Mouse (Mus musculus): ENCODE data around the gene Sec22c.

Sec22c gene

GRCm38 (mm10) chr9:121704646-121705625 is at the start of gene Sec22c:
Gene Sec22c (minus strand): TSS chr9:121705490.
- peak; percentile 91 for DNase-seq (ENCODE audit: low read depth, low spot score)

GRCm38 (mm10) chr9:121754624-121755023 is 49.3 kb upstream of the Sec22c start:
- DNase-seq (ENCODE audit: low read depth, low spot score), result no peak

GRCm38 (mm10) chr9:121752774-121753173 is 47.5 kb upstream of the Sec22c start:
- DNase-seq (ENCODE audit: low read depth, low spot score), result no peak

- DNase-seq (ENCODE audit: low read depth, low spot score), result no peak
Measured at GRCm38 (mm10) chr9:121744051-121744450, 38.8 kb upstream of the Sec22c start.

GRCm38 (mm10) chr9:121741168-121741567 is 35.9 kb upstream of the Sec22c start:
- DNase-seq (ENCODE audit: low read depth, low spot score), result peak; percentile 51

- DNase-seq (ENCODE audit: low read depth, low spot score), result no peak
Measured at GRCm38 (mm10) chr9:121740490-121740889, 35.2 kb upstream of the Sec22c start.

GRCm38 (mm10) chr9:121719347-121720331 is 14.3 kb upstream of the Sec22c start:
- DNase-seq (ENCODE audit: low read depth, low spot score), result peak; percentile 76

GRCm38 (mm10) chr9:121718792-121719318 is 13.6 kb upstream of the Sec22c start, which contains the start of gene Nktr:
Gene Nktr (plus strand): TSS chr9:121719169.
- peak; percentile 99 for DNase-seq (ENCODE audit: low read depth, low spot score)

- peak; percentile 70 for DNase-seq (ENCODE audit: low read depth, low spot score)
Measured at GRCm38 (mm10) chr9:121718070-121718705, 12.9 kb upstream of the Sec22c start.

- no peak for DNase-seq (ENCODE audit: low read depth, low spot score)
Measured at GRCm38 (mm10) chr9:121717048-121717447, 11.8 kb upstream of the Sec22c start.

GRCm38 (mm10) chr9:121710584-121710975 is 5.3 kb upstream of the Sec22c start:
- peak; percentile 57 for DNase-seq (ENCODE audit: low read depth, low spot score)

GRCm38 (mm10) chr9:121709898-121710583 is 4.8 kb upstream of the Sec22c start, which contains the start of gene Ss18l2:
Gene Ss18l2 (plus strand): TSS chr9:121710329.
- DNase-seq (ENCODE audit: low read depth, low spot score), result peak; percentile 100

- no peak for DNase-seq (ENCODE audit: low read depth, low spot score)
Measured at GRCm38 (mm10) chr9:121708506-121709486, 3.5 kb upstream of the Sec22c start.

GRCm38 (mm10) chr9:121707801-121708200 is 2.5 kb upstream of the Sec22c start:
- no peak for DNase-seq (ENCODE audit: low read depth, low spot score)

GRCm38 (mm10) chr9:121706029-121706675 is 862 bp upstream of the Sec22c start:
- DNase-seq (ENCODE audit: low read depth, low spot score), result no peak

- DNase-seq (ENCODE audit: low read depth, low spot score), result no peak
Measured at GRCm38 (mm10) chr9:121704261-121704645, 1.0 kb downstream of the Sec22c start.

- DNase-seq (ENCODE audit: low read depth, low spot score), result peak; percentile 72
Measured at GRCm38 (mm10) chr9:121697150-121698049, 7.9 kb downstream of the Sec22c start.

- DNase-seq (ENCODE audit: low read depth, low spot score), result no peak
Measured at GRCm38 (mm10) chr9:121696626-121697025, 8.7 kb downstream of the Sec22c start.
